Mouse (Mus musculus) limb, embryonic 12.5 days (tissue): ENCODE measurements around the gene Spock1. TPM values are rescaled to one million over a fixed set of nuclear protein-coding genes. Genes with fewer than 3 reads are reported as not detected.

Experiments
- ATAC-seq: fragments of 200-750 bp; cut with Nextera tagmentation; 2 replicates; pipeline ENCODE4 v1.8.0; 2017; ENCODE audit warnings: low read depth, moderate TSS enrichment; ENCODE audit not compliant: insufficient number of reproducible peaks, insufficient read depth, low FRiP score, low TSS enrichment
- H3K27ac ChIP-seq: fragments of 300-500 bp; sonication (generic); 2 replicates; pipeline ENCODE4 v1.5.1; 2016; ENCODE audit warnings: mild to moderate bottlenecking, moderate library complexity
- H3K27me3 ChIP-seq: fragments of 300-500 bp; sonication (generic); 2 replicates; pipeline ENCODE4 v1.6.1; 2016; ENCODE audit warnings: mild to moderate bottlenecking, moderate library complexity
- H3K36me3 ChIP-seq: fragments of 300-500 bp; sonication (generic); 2 replicates; pipeline ENCODE4 v1.6.1; 2016; ENCODE audit warnings: mild to moderate bottlenecking, moderate library complexity
- H3K4me1 ChIP-seq: fragments of 300-500 bp; sonication (generic); replicated peaks from 2 replicates; pipeline ENCODE4 v1.6.1; 2016
- H3K4me2 ChIP-seq: fragments of 300-500 bp; sonication (generic); 2 replicates; pipeline ENCODE4 v1.6.1; 2016; ENCODE audit warnings: mild to moderate bottlenecking, moderate library complexity
- H3K4me3 ChIP-seq: fragments of 300-500 bp; sonication (generic); replicated peaks from 2 replicates; pipeline ENCODE4 v1.5.1; 2016; ENCODE audit warnings: mild to moderate bottlenecking
- H3K9ac ChIP-seq: fragments of 300-500 bp; sonication (generic); replicated peaks from 2 replicates; pipeline ENCODE4 v1.6.1; 2016; ENCODE audit warnings: mild to moderate bottlenecking, moderate library complexity
- H3K9me3 ChIP-seq: fragments of 300-500 bp; sonication (generic); 2 replicates; pipeline ENCODE4 v1.6.1; 2016; ENCODE audit warnings: mild to moderate bottlenecking, moderate library complexity
- WGBS: fragments of 180-500 bp; shearing (Covaris S2); methylation state at CpG from one replicate; pipeline ENCODE4 v1.1.7; 2016; 5-methylcytosine and 5-hydroxymethylcytosine counted together
- polyA plus RNA-seq: library from polyadenylated mRNA; unstranded; fragments of >200 nt; fragmentation: Nextera tagmentation; extraction: Ambion mirVana; gene quantifications from 2 replicates; pipeline ENCODE4 v1.2.1, GENCODE M21; 2016

The Spock1 gene
- polyA plus RNA-seq, 1 experiment from 2014 or later = 2.2 TPM

- WGBS = 82% methylated on average over 10 of the region's 10 CpGs
- H3K4me1 ChIP-seq = no peaks in the 10 kb centered on the region
- no peaks in the 10 kb centered on the region; the same call in 1 of the 2 replicates for H3K27me3 ChIP-seq
- H3K4me2 ChIP-seq = no peak overlapping the region
- no peak overlapping the region for H3K27ac ChIP-seq
- no peak overlapping the region for H3K9ac ChIP-seq
- H3K4me3 ChIP-seq = no peak overlapping the region
- H3K9me3 ChIP-seq = no peaks in the 10 kb centered on the region
- H3K36me3 ChIP-seq = no peaks in the 10 kb centered on the region
- ATAC-seq = no peak
Observed at GRCm38 (mm10) chr13:57637080-57637572, 271.0 kb downstream of the Spock1 start.

- Histone ChIP-seq H3K4me2 (no peak overlapping the region), H3K36me3 (no peaks in the 10 kb centered on the region), H3K4me3 (no peak overlapping the region), H3K4me1 (no peaks in the 10 kb centered on the region), H3K27me3 (no peaks in the 10 kb centered on the region), H3K9me3 (no peaks in the 10 kb centered on the region), H3K9ac (no peak overlapping the region), H3K27ac (no peak overlapping the region)
- WGBS = 86% methylated on average over 10 of the region's 10 CpGs
- ATAC-seq = no peak
Observed at GRCm38 (mm10) chr13:57636196-57637015, 271.7 kb downstream of the Spock1 start.

DNA sequence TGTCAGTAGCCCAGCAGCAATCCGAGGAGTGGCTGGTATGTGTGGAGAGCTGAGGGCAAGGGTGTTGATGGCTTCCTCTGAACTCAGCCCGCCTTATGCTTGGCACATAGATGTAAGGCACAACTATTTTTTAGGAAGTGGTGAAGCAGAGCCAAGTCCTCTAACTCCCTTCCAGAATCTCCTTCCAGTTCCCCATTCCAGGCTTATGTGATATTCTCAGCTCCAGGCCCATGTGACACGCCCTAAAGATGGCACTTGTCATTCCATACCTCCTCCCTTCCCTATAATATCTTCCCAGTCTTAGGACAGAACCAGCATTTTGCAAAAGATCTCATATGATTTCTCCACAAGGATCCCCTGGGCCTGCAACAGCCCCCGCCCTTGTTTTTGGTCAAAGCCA lies 277.6 kb downstream of the Spock1 start:
- Histone ChIP-seq H3K4me3 (no peak overlapping the region), H3K27me3 (no peaks in the 10 kb centered on the region), H3K4me2 (no peak overlapping the region), H3K27ac (no peak overlapping the region), H3K36me3 (no peaks in the 10 kb centered on the region), H3K9me3 (no peaks in the 10 kb centered on the region), H3K9ac (no peak overlapping the region), H3K4me1 (no peaks in the 10 kb centered on the region)
- WGBS = 87% methylated on average over 4 of the region's 4 CpGs
- ATAC-seq = no peak

GRCm38 (mm10) chr13:57628218-57628617 lies 279.9 kb downstream of the Spock1 start:
- H3K4me3 ChIP-seq = no peak overlapping the region
- H3K4me1 ChIP-seq = no peaks in the 10 kb centered on the region
- H3K36me3 ChIP-seq = no peaks in the 10 kb centered on the region
- no peaks in the 10 kb centered on the region for H3K9me3 ChIP-seq
- H3K27ac ChIP-seq = no peak overlapping the region
- 82% methylated on average over 8 of the region's 8 CpGs for WGBS
- H3K9ac ChIP-seq = no peak overlapping the region
- H3K4me2 ChIP-seq = no peak overlapping the region
- ATAC-seq = no peak
- no peaks in the 10 kb centered on the region for H3K27me3 ChIP-seq

DNA sequence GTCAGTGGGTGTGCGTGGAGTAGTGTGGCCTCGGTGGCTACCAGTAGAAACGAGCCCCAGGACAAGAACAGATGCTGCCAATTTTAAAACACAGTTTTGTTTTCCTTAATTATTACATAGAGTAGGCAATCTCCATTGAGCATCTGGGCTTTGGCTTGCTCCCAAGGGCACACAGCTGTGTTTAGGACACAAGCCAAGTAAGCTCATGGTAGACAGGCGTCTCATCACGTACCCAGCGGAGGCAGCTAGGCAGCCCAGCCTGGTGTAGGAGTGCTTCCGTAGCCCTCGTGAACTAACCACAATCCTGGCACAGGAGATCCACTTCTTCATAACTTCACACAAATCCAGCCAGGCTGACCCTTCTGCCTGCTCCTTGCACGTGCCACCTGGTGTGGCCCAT lies 281.7 kb downstream of the Spock1 start:
- WGBS = 87% methylated on average over 9 of the region's 9 CpGs
- no peak overlapping the region for H3K4me2 ChIP-seq
- no peak overlapping the region for H3K4me3 ChIP-seq
- no peaks in the 10 kb centered on the region for H3K36me3 ChIP-seq
- ATAC-seq = no peak
- no peak overlapping the region for H3K9ac ChIP-seq
- H3K27me3 ChIP-seq = no peaks in the 10 kb centered on the region
- peak overlapping the region; percentile 13; the same call in 1 of the 2 replicates for H3K27ac ChIP-seq
- H3K9me3 ChIP-seq = no peaks in the 10 kb centered on the region
- no peaks in the 10 kb centered on the region for H3K4me1 ChIP-seq

DNA sequence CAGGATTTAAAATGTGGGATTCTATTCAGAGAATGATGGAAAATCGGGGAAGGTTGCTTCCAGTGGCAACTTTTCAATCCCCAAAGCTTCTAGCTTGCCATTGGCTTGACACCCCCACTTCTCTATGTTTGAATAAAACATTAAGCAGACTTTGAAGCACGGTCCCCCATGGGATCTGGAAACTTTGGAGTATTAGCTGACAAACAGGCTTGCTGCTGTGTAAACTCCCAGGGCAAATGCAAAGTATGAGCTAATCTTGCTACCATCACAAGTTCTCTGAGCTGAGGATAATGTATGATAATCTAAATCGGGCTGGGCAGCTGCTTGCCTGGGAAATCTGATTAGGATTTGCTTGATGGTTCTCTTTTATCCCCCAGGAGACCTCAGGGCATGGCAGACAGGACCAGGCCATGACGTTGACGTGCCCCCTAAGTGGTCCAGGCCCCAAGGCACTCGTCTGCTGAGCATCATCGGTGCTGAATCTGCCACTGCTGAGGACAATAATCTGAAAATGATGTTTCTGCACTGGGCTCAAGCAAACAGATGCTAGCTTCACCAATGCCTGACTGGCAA lies 284.1 kb downstream of the Spock1 start:
- H3K4me3 ChIP-seq = no peak overlapping the region
- H3K27ac ChIP-seq = no peak overlapping the region
- no peak overlapping the region for H3K9ac ChIP-seq
- no peaks in the 10 kb centered on the region for H3K9me3 ChIP-seq
- no peaks in the 10 kb centered on the region for H3K36me3 ChIP-seq
- H3K4me2 ChIP-seq = no peak overlapping the region
- WGBS = 76% methylated on average over 7 of the region's 7 CpGs
- H3K27me3 ChIP-seq = no peaks in the 10 kb centered on the region
- no peaks in the 10 kb centered on the region for H3K4me1 ChIP-seq
- ATAC-seq = no peak

- no peaks in the 10 kb centered on the region for H3K9me3 ChIP-seq
- no peaks in the 10 kb centered on the region for H3K4me1 ChIP-seq
- WGBS = 81% methylated on average over 17 of the region's 17 CpGs
- H3K36me3 ChIP-seq = no peaks in the 10 kb centered on the region
- no peak overlapping the region for H3K27ac ChIP-seq
- no peaks in the 10 kb centered on the region for H3K27me3 ChIP-seq
- H3K9ac ChIP-seq = no peak overlapping the region
- H3K4me2 ChIP-seq = no peak overlapping the region
- ATAC-seq = no peak
- H3K4me3 ChIP-seq = no peak overlapping the region
Observed at GRCm38 (mm10) chr13:57619079-57619768, 288.9 kb downstream of the Spock1 start.

DNA sequence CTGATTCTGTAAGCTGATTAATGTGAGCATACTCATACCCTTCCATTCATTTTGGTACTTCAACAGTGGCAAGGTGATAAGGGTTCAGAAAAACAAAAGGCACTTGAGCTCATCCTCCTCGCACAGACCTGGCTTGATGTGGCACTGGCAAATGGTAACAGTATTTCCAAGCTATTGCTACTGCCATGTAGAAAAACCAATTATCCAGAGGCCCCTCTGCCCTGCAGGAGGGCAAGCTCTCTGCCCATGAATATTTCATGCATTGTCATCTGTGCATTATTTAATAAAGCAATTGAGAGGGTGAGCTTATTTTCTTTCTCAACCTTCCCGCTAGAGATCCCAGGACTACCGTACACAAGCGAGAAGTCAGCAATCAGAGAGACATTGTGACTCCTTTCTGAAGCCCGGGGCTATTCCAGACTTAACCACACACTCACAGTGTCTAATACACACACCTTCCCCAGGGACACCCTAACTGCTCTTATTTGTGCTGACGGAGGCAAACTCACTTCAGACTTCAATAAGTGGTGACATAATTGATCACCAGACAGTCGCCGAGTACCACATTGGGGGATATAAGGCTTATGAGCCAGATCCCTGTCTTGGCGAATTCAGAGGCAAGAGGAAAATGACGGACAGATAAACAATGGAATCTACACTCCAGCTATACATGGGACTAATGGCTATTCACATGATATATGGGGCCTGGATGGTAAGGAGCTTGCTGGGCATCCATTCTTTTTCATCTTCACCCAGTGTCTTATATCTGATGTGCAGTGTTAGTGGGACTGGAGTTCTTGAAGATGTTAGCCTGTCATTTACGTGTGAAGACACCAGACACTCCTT lies 296.6 kb downstream of the Spock1 start:
- Histone ChIP-seq H3K27ac (no peak overlapping the region), H3K36me3 (no peaks in the 10 kb centered on the region), H3K4me1 (no peaks in the 10 kb centered on the region), H3K9me3 (no peaks in the 10 kb centered on the region; the same call in 1 of the 2 replicates), H3K27me3 (no peaks in the 10 kb centered on the region), H3K4me3 (no peak overlapping the region), H3K9ac (no peak overlapping the region), H3K4me2 (no peak overlapping the region)
- 77% methylated on average over 11 of the region's 11 CpGs for WGBS
- ATAC-seq = no peak

- no peaks in the 10 kb centered on the region for H3K27me3 ChIP-seq
- H3K9ac ChIP-seq = no peak overlapping the region
- no peak overlapping the region for H3K4me3 ChIP-seq
- H3K9me3 ChIP-seq = no peaks in the 10 kb centered on the region; the same call in 1 of the 2 replicates
- ATAC-seq = no peak
- 54% methylated on average over 7 of the region's 7 CpGs for WGBS
- H3K4me1 ChIP-seq = no peaks in the 10 kb centered on the region
- H3K4me2 ChIP-seq = no peak overlapping the region
- H3K36me3 ChIP-seq = no peaks in the 10 kb centered on the region
- no peak overlapping the region for H3K27ac ChIP-seq
Observed at GRCm38 (mm10) chr13:57609946-57610345, 298.2 kb downstream of the Spock1 start.

DNA sequence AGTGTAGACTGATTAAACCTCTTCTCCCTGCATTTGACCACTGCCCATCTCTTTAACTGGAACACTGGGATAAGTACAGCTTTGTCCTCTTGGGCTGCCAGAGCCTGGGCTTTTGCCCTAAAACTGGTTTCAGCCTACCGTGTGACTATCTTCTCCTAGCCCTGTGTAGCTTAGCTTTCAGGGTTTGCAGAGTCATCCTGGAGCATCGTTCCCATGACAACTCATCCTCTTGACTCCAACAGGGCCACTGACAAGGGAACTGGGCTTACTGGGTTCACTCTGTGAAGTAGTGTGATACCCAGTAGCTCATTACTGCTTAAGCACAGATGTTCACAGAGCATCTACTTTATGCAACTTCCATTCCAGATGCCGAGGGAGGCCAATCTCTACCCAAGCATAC lies 303.7 kb downstream of the Spock1 start:
- 0 out of 2 replicates have a peak, but pooled peaks cover 3% of the 10 kb centered on the region for H3K4me1 ChIP-seq

More for the DNA sequence above, 303.7 kb downstream of the Spock1 start:
- ATAC-seq = no peak
- Histone ChIP-seq H3K9ac (no peak overlapping the region), H3K36me3 (no peaks in the 10 kb centered on the region), H3K4me3 (no peak overlapping the region), H3K27me3 (no peaks in the 10 kb centered on the region), H3K9me3 (no peaks in the 10 kb centered on the region; the same call in 1 of the 2 replicates), H3K4me2 (no peak overlapping the region), H3K27ac (no peak overlapping the region)
- 90% methylated on average over 3 of the region's 3 CpGs for WGBS
